Mouse (Mus musculus): ENCODE data around the gene Gm20388. TPM values are rescaled to one million over a fixed set of nuclear protein-coding genes. Genes with fewer than 3 reads are reported as not detected.

The Gm20388 gene
- polyA plus RNA-seq, 1 experiment from 2014 or later = not detected

DNA sequence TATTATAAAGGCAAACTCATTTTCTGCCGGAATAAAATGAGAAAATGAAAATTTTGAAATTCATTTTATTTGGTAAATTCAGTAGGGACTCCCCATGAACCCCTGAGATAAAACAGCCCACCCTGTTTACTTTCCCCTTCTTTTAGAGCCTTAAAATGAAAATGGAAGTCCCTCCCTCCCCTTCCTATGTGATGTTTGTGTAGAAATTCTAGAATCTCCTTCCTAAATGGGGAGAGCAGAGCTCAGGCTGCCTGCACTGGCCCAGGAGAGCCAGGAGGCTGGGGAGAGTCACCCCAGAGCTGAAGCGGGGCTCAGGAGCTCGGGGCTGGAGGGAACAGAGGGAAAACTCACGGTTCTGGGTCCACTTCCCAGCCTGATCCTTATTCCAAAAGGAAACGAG lies 1484.0 kb downstream of the Gm20388 start:
- Histone ChIP-seq H3K27me3 (ENCODE audit: control insufficient read depth, insufficient read depth, low read depth, low read length) (peaks cover 65% of the 10 kb centered on the region), H3K36me3 (ENCODE audit: control insufficient read depth, insufficient read depth, low read length) (no peaks in the 10 kb centered on the region), H3K27ac (ENCODE audit: low read length) (no peak overlapping the region), H3K4me2 (ENCODE audit: low read depth, low read length) (no peak overlapping the region), H3K9me3 (ENCODE audit: control insufficient read depth, low read length) (no peaks in the 10 kb centered on the region), H3K9ac (ENCODE audit: low read length) (no peak overlapping the region), H3K4me1 (replicated peaks; ENCODE audit: control insufficient read depth, insufficient read depth, low read length) (peaks cover 17% of the 10 kb centered on the region; the same call in 1 of the 2 replicates), H3K4me3 (ENCODE audit: low read length) (no peak overlapping the region)
- ATAC-seq (ENCODE audit: low read depth) = no peak
- 58% methylated on average over 5 of the region's 5 CpGs for WGBS

DNA sequence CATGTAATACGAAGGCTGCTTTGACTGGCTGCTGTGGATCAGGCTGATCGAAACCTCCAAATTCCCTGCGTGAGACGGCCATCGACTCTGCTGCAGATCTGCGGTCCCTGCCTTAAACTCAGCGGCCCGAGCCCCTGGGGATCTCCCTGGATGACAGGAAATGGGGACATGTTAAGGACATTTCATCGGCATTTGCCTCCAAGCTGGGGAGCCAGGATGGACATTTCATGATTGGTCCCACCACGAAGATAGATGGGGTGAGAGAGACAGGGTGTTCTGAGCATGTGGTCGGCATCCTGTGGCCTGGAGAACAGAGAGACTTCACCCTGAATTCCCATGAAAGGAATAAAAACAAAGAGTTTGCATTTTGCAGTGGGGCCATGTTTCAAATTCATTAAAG lies 1484.7 kb downstream of the Gm20388 start:
- Histone ChIP-seq H3K4me2 (ENCODE audit: low read depth, low read length) (no peak overlapping the region), H3K4me1 (replicated peaks; ENCODE audit: control insufficient read depth, insufficient read depth, low read length) (peaks cover 17% of the 10 kb centered on the region; the same call in 1 of the 2 replicates)

DNA sequence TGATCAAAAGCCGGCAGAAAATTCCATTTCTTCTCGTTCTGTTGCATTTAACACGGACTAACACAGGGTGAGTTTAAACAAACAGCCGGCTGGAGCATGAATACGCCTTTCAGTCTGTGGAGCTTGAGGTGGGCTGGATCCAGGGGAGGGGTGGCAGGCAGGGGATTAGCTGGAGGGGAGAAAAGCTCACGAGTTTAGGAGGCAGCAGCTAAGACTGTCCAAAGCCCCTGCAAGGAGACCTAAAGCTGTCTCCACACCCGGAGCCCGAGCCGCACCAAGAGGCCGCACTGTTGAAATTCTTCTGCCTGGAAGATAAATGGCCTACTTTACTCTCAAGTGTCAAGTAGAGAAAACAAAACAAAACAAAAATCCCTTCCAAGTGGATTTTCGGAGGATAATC lies 1485.5 kb downstream of the Gm20388 start:
- peaks cover 53% of the 10 kb centered on the region for H3K27me3 ChIP-seq (ENCODE audit: control insufficient read depth, insufficient read depth, low read depth, low read length)
- ATAC-seq (ENCODE audit: low read depth) = no peak
- H3K36me3 ChIP-seq (ENCODE audit: control insufficient read depth, insufficient read depth, low read length) = no peaks in the 10 kb centered on the region
- peaks cover 8% of the 10 kb centered on the region; the same call in 1 of the 2 replicates for H3K4me1 ChIP-seq (replicated peaks; ENCODE audit: control insufficient read depth, insufficient read depth, low read length)
- no peaks in the 10 kb centered on the region for H3K9me3 ChIP-seq (ENCODE audit: control insufficient read depth, low read length)
- 19% methylated on average over 11 of the region's 11 CpGs for WGBS
- H3K4me2 ChIP-seq (ENCODE audit: low read depth, low read length) = no peak overlapping the region
- no peak overlapping the region for H3K4me3 ChIP-seq (ENCODE audit: low read length)
- no peak overlapping the region for H3K9ac ChIP-seq (ENCODE audit: low read length)
- no peak overlapping the region for H3K27ac ChIP-seq (ENCODE audit: low read length)

More for the DNA sequence above, 1484.7 kb downstream of the Gm20388 start:
- no peaks in the 10 kb centered on the region for H3K36me3 ChIP-seq (ENCODE audit: control insufficient read depth, insufficient read depth, low read length)
- no peak for ATAC-seq (ENCODE audit: low read depth)
- H3K27ac ChIP-seq (ENCODE audit: low read length) = no peak overlapping the region
- 48% methylated on average over 11 of the region's 11 CpGs for WGBS
- no peak overlapping the region for H3K9ac ChIP-seq (ENCODE audit: low read length)
- no peaks in the 10 kb centered on the region for H3K9me3 ChIP-seq (ENCODE audit: control insufficient read depth, low read length)
- H3K27me3 ChIP-seq (ENCODE audit: control insufficient read depth, insufficient read depth, low read depth, low read length) = peaks cover 60% of the 10 kb centered on the region
- H3K4me3 ChIP-seq (ENCODE audit: low read length) = no peak overlapping the region

DNA sequence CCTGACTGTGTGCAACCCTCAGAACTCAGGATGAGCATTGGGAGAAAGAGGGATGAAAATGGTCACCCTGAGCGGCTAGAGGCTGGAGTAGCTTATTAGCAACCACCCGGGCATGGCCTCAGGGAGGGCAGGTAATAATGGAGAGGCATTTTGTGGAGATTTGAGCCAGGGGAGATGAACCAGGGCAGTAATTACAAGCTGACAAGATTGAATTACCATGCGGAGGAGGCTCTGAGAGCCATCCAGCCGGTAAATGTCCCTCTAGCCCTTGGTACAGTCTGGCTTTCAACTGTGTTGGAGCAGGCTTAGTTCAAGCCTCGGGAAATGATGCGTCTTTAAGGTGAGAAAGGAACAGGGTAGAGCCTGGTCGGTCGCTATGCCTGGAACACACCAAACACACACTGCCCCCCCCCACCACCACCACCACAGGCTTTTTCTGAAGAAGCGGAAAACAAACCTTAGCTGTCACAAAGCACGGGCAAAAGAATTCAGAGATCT lies 1486.6 kb downstream of the Gm20388 start:
- H3K4me1 ChIP-seq (replicated peaks; ENCODE audit: control insufficient read depth, insufficient read depth, low read length) = peaks cover 3% of the 10 kb centered on the region; the same call in 1 of the 2 replicates
- H3K9ac ChIP-seq (ENCODE audit: low read length) = no peak overlapping the region
- peaks cover 49% of the 10 kb centered on the region for H3K27me3 ChIP-seq (ENCODE audit: control insufficient read depth, insufficient read depth, low read depth, low read length)
- no peaks in the 10 kb centered on the region for H3K9me3 ChIP-seq (ENCODE audit: control insufficient read depth, low read length)
- no peak overlapping the region for H3K27ac ChIP-seq (ENCODE audit: low read length)
- no peak overlapping the region for H3K4me2 ChIP-seq (ENCODE audit: low read depth, low read length)
- WGBS = 67% methylated on average over 10 of the region's 10 CpGs
- ATAC-seq (ENCODE audit: low read depth) = no peak
- no peaks in the 10 kb centered on the region for H3K36me3 ChIP-seq (ENCODE audit: control insufficient read depth, insufficient read depth, low read length)
- no peak overlapping the region for H3K4me3 ChIP-seq (ENCODE audit: low read length)

DNA sequence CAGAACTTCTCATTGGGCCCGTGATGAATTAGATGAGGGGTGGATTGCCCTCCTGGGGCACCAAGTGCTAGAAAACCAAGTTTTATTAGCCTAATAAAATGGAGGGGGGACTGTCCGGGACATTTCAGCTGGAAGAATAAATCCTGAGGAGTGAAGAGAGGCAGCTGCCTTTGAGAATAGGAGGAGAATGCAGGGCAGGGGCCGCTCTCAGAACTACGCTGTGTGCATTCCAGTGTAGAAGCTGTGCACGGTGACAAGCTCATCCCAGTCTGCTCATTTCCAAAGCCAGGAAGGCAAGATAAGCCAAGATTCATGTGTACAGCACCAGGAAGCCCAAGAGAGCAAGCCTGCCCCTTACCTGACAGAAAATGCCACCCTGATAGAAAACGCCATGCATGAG lies 1487.4 kb downstream of the Gm20388 start:
- H3K27me3 ChIP-seq (ENCODE audit: control insufficient read depth, insufficient read depth, low read depth, low read length) = peaks cover 41% of the 10 kb centered on the region
- H3K4me2 ChIP-seq (ENCODE audit: low read depth, low read length) = no peak overlapping the region
- no peak for ATAC-seq (ENCODE audit: low read depth)
- H3K9ac ChIP-seq (ENCODE audit: low read length) = no peak overlapping the region
- H3K27ac ChIP-seq (ENCODE audit: low read length) = no peak overlapping the region
- no peaks in the 10 kb centered on the region for H3K9me3 ChIP-seq (ENCODE audit: control insufficient read depth, low read length)
- WGBS = 55% methylated on average over 6 of the region's 6 CpGs
- no peaks in the 10 kb centered on the region; the same call in 1 of the 2 replicates for H3K4me1 ChIP-seq (replicated peaks; ENCODE audit: control insufficient read depth, insufficient read depth, low read length)
- H3K4me3 ChIP-seq (ENCODE audit: low read length) = no peak overlapping the region
- H3K36me3 ChIP-seq (ENCODE audit: control insufficient read depth, insufficient read depth, low read length) = no peaks in the 10 kb centered on the region

DNA sequence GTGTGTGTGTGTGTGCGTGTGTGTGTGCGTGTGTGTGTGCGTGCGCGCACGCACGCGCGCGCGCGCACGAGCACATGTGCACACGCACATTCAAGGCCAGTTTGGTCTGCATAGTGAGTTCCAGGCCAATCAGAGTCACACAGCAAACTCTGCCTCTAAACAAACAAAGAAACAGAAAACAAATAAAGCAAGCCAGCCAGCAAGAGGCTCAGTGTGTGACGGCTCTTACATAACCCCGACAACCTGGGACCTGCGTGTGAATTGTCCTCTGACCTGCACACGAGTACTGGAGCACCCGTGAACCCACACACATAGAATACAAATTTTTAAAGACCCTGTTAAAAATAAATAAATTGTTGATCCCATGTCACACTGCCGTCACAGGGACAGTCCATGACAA lies 1488.1 kb downstream of the Gm20388 start:
- Histone ChIP-seq H3K9ac (ENCODE audit: low read length) (no peak overlapping the region), H3K9me3 (ENCODE audit: control insufficient read depth, low read length) (no peaks in the 10 kb centered on the region), H3K4me2 (ENCODE audit: low read depth, low read length) (no peak overlapping the region), H3K27ac (ENCODE audit: low read length) (no peak overlapping the region), H3K4me3 (ENCODE audit: low read length) (no peak overlapping the region), H3K36me3 (ENCODE audit: control insufficient read depth, insufficient read depth, low read length) (no peaks in the 10 kb centered on the region), H3K4me1 (replicated peaks; ENCODE audit: control insufficient read depth, insufficient read depth, low read length) (no peaks in the 10 kb centered on the region; the same call in 1 of the 2 replicates), H3K27me3 (ENCODE audit: control insufficient read depth, insufficient read depth, low read depth, low read length) (peaks cover 35% of the 10 kb centered on the region)
- no peak for ATAC-seq (ENCODE audit: low read depth)
- 88% methylated on average over 20 of the region's 20 CpGs for WGBS

DNA sequence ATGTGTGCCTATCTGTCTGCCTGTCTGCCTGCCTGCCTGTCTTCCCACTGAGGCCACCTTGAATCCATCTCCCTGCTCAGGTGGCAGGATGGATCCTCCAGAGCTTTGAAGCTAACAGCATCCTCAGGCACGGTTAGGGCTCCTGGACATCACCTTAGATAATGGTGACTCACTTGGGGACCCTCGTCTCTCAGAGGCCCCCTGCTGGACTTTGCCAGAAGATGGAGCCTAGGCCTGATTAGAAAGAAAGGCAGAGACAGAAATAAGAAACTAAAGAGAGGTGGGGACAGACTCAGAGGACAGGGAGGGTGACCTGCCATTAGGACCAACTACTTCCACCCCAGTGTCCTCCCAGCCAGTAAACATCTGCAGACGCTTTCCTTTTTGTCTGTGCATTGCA lies 1488.5 kb downstream of the Gm20388 start:
- Histone ChIP-seq H3K27ac (ENCODE audit: low read length) (no peak overlapping the region), H3K9me3 (ENCODE audit: control insufficient read depth, low read length) (no peaks in the 10 kb centered on the region), H3K36me3 (ENCODE audit: control insufficient read depth, insufficient read depth, low read length) (no peaks in the 10 kb centered on the region), H3K4me2 (ENCODE audit: low read depth, low read length) (no peak overlapping the region), H3K4me3 (ENCODE audit: low read length) (no peak overlapping the region), H3K4me1 (replicated peaks; ENCODE audit: control insufficient read depth, insufficient read depth, low read length) (no peaks in the 10 kb centered on the region; the same call in 1 of the 2 replicates), H3K9ac (ENCODE audit: low read length) (no peak overlapping the region), H3K27me3 (ENCODE audit: control insufficient read depth, insufficient read depth, low read depth, low read length) (peaks cover 32% of the 10 kb centered on the region)
- 34% methylated on average over 3 of the region's 3 CpGs for WGBS
- no peak for ATAC-seq (ENCODE audit: low read depth)

DNA sequence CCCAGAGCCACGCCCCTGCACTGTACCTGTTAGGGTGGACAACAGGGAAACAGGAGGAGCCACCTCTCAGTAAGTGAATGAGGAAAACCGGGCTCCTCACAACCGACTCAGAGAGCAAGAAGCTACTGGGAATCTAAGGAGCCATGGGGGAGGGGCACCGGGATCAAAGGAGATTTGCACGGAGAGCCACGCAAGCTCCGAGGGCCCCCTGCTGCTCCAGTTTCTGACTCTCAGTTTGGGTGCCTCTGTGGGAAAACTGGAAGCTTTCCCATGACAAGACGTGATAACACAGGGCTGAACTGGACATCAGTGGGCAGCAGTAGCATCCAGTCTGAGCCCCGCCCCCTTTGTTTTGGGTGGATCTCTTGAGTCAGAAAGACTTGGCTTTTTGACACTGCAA lies 1489.9 kb downstream of the Gm20388 start:
- Histone ChIP-seq H3K4me2 (ENCODE audit: low read depth, low read length) (no peak overlapping the region), H3K9me3 (ENCODE audit: control insufficient read depth, low read length) (no peaks in the 10 kb centered on the region), H3K9ac (ENCODE audit: low read length) (no peak overlapping the region), H3K36me3 (ENCODE audit: control insufficient read depth, insufficient read depth, low read length) (no peaks in the 10 kb centered on the region), H3K27ac (ENCODE audit: low read length) (no peak overlapping the region), H3K4me1 (replicated peaks; ENCODE audit: control insufficient read depth, insufficient read depth, low read length) (no peaks in the 10 kb centered on the region; the same call in 1 of the 2 replicates), H3K4me3 (ENCODE audit: low read length) (no peak overlapping the region), H3K27me3 (ENCODE audit: control insufficient read depth, insufficient read depth, low read depth, low read length) (peaks cover 22% of the 10 kb centered on the region)
- no peak for ATAC-seq (ENCODE audit: low read depth)
- WGBS = 23% methylated on average over 9 of the region's 9 CpGs

DNA sequence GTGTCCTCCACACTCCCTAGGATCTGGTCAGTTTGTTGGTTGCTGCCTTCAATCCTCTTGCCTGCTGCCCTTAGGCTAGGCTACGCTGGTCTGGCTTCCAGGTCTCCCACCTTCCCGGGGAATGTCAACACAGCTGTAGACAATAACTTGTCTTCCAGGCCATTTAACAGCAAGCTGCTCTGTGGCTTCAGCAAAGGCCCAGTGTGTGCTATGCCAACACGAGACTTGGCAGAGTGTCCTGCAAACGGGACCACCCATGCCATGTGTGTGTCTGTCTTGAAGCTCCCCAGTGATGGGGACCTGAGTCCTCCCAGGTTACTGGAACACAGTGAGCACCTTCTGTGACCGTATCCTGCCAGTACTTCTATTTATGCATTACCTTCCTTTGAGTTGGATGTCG lies 1493.2 kb downstream of the Gm20388 start:
- Histone ChIP-seq H3K9ac (ENCODE audit: low read length) (no peak overlapping the region), H3K4me3 (ENCODE audit: low read length) (no peak overlapping the region), H3K36me3 (ENCODE audit: control insufficient read depth, insufficient read depth, low read length) (no peaks in the 10 kb centered on the region), H3K4me2 (ENCODE audit: low read depth, low read length) (no peak overlapping the region), H3K27ac (ENCODE audit: low read length) (no peak overlapping the region), H3K27me3 (ENCODE audit: control insufficient read depth, insufficient read depth, low read depth, low read length) (no peaks in the 10 kb centered on the region; the same call in 1 of the 2 replicates), H3K9me3 (ENCODE audit: control insufficient read depth, low read length) (no peaks in the 10 kb centered on the region), H3K4me1 (replicated peaks; ENCODE audit: control insufficient read depth, insufficient read depth, low read length) (no peaks in the 10 kb centered on the region)
- WGBS = 79% methylated on average over 6 of the region's 6 CpGs
- ATAC-seq (ENCODE audit: low read depth) = no peak

DNA sequence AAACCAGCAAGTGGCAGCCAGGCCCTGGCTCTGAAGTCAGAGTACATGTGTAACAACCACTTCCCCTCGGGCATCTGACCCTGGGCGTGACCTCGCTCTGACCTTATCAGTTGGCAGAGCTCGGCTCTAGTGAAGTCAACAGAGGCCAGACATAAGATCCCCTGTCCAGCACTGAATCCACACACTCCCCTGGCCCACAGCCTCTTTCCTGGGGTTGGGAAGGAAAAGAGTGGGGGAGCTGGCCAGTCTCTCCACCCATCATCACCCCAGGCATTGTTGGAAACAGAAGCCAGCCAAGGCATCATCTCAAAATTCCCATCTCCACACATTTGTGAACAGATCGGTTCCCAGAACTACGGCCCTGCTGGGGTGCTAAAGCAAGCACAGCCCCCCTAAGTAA lies 1507.4 kb downstream of the Gm20388 start:
- Histone ChIP-seq H3K9me3 (ENCODE audit: control insufficient read depth, low read length) (no peaks in the 10 kb centered on the region), H3K27ac (ENCODE audit: low read length) (no peak overlapping the region), H3K36me3 (ENCODE audit: control insufficient read depth, insufficient read depth, low read length) (no peaks in the 10 kb centered on the region), H3K4me1 (replicated peaks; ENCODE audit: control insufficient read depth, insufficient read depth, low read length) (peaks cover 4% of the 10 kb centered on the region), H3K4me2 (ENCODE audit: low read depth, low read length) (no peak overlapping the region), H3K9ac (ENCODE audit: low read length) (no peak overlapping the region), H3K4me3 (ENCODE audit: low read length) (no peak overlapping the region), H3K27me3 (ENCODE audit: control insufficient read depth, insufficient read depth, low read depth, low read length) (no peaks in the 10 kb centered on the region)
- ATAC-seq (ENCODE audit: low read depth) = no peak
- WGBS = 41% methylated on average over 6 of the region's 6 CpGs
